Mouse (Mus musculus): Measurements from ENCODE around the gene Tmem234.

Tmem234 gene

DNA sequence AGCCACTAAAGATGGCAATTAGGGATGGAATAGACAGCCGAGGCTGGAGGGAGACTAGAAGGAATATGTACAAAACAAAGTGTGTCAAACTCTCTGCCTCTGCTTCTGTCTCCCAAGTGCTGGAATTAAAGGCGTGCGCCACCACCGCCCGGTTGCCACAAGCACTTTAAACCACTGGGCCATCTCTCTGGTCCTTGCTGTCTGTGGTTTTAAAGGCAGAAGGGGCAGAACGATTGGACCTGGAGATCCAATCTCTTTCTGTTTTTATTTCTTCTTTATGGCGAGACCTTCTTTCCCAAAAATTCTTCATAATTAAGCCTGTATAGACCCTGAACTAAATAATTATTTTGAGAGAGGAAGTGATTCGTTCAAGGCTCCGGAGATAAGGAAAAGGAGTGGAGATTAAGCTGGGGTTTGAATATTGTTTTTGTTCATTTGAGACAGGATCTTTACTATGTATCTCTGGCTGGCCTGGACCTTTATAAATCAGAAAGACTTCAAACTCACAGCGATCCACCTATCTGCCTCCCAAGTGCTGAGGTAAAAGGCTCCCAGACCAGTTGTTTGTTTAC is 72.5 kb downstream of the Tmem234 start:
- no peak for DNase-seq
